Mouse (Mus musculus) cerebellum, postnatal 10 days (tissue): ENCODE data around the gene Mtx2.

Experiments
- DNase-seq, 2 experiments: peaks; one replicate each; pipeline ENCODE4 v3.0.0; 2021; ENCODE audit warnings: mixed read lengths in 2 of 2

Gene Mtx2

GRCm38 (mm10) chr2:74825730-74826430 is at the start of gene Mtx2:
Gene Mtx2 (plus strand): TSS chr2:74825803.
- DNase-seq = peak; percentile 84 to 87

GRCm38 (mm10) chr2:74777536-74778275 is 47.9 kb upstream of the Mtx2 start:
- peak in 1 of 2 experiments; percentile 13 for DNase-seq

- DNase-seq = no peak
Observed at GRCm38 (mm10) chr2:74781386-74781785, 44.2 kb upstream of the Mtx2 start.

GRCm38 (mm10) chr2:74795531-74795930 is 30.1 kb upstream of the Mtx2 start:
- peak; percentile 6 to 11 for DNase-seq

- DNase-seq = no peak
Observed at GRCm38 (mm10) chr2:74808431-74808830, 17.2 kb upstream of the Mtx2 start.

GRCm38 (mm10) chr2:74822654-74823053 is 2.9 kb upstream of the Mtx2 start:
- no peak for DNase-seq

GRCm38 (mm10) chr2:74825371-74825729 is 253 bp upstream of the Mtx2 start:
- no peak for DNase-seq

GRCm38 (mm10) chr2:74846992-74847391 is 21.4 kb downstream of the Mtx2 start:
- DNase-seq = no peak

GRCm38 (mm10) chr2:74847516-74847915 is 21.9 kb downstream of the Mtx2 start:
- no peak for DNase-seq

- DNase-seq = peak; percentile 37 to 40
Observed at GRCm38 (mm10) chr2:74850036-74850435, 24.4 kb downstream of the Mtx2 start.

GRCm38 (mm10) chr2:74862070-74862476 is 36.5 kb downstream of the Mtx2 start:
- DNase-seq = no peak

- DNase-seq = no peak
Observed at GRCm38 (mm10) chr2:74865414-74865813, 39.8 kb downstream of the Mtx2 start.

GRCm38 (mm10) chr2:74874043-74874442 is 48.4 kb downstream of the Mtx2 start:
- DNase-seq = no peak

GRCm38 (mm10) chr2:74884357-74884756 is 58.8 kb downstream of the Mtx2 start:
- no peak for DNase-seq

- DNase-seq = no peak
Observed at GRCm38 (mm10) chr2:74891868-74892267, 66.3 kb downstream of the Mtx2 start.

GRCm38 (mm10) chr2:74892881-74893615 is 67.4 kb downstream of the Mtx2 start:
- peak; percentile 12 for DNase-seq

GRCm38 (mm10) chr2:74894061-74894460 is 68.5 kb downstream of the Mtx2 start:
- DNase-seq = no peak

- no peak for DNase-seq
Observed at GRCm38 (mm10) chr2:74899973-74900372, 74.4 kb downstream of the Mtx2 start.

- no peak for DNase-seq
Observed at GRCm38 (mm10) chr2:74901764-74902295, 76.2 kb downstream of the Mtx2 start.

GRCm38 (mm10) chr2:74907368-74908291 is 82.0 kb downstream of the Mtx2 start:
- DNase-seq = peak; percentile 15 to 38

- no peak for DNase-seq
Observed at GRCm38 (mm10) chr2:74912031-74912430, 86.4 kb downstream of the Mtx2 start.

- DNase-seq = no peak
Observed at GRCm38 (mm10) chr2:74917880-74918537, 92.4 kb downstream of the Mtx2 start.
